Mouse (Mus musculus): Measurements from ENCODE around the gene Prkce. TPM values are rescaled to one million over a fixed set of nuclear protein-coding genes. Genes with fewer than 3 reads are reported as not detected.
A peak's percentile ranks its signal among the peaks of the same experiment; 100 is the strongest.

Gene Prkce
- polyA plus RNA-seq, 1 experiment from 2014 or later: 6.7 TPM

DNA sequence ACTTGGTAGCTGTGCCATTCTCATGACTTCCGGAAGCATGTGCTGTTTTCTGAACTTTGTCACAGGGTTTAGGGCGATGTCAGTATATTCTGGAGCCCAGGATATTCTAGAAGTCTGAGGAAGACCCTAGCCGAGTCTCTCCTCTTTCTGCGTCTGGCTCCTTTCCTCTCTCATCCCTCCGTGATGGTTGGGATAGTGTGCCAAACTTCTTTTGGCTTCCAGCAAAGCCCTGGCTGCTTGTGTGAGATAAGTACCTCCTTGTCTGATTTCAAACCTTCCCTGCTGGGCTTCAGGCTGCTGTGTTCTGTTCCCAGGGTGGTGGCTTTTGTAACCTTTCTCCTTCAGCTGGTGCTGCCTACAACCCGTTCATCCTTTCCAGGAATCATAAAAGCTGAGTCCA, 105.4 kb downstream of the Prkce start:
- Histone ChIP-seq H3K36me3 (no peaks in the 10 kb centered on the region), H3K4me2 (replicated peaks) (no peak overlapping the region), H3K9me3 (no peaks in the 10 kb centered on the region), H3K27ac (no peak overlapping the region), H3K9ac (no peak overlapping the region), H3K4me1 (peaks cover 47% of the 10 kb centered on the region), H3K4me3 (no peak overlapping the region), H3K27me3 (no peaks in the 10 kb centered on the region)
- no peak for ATAC-seq (ENCODE audit: low FRiP score, low read depth)
- WGBS: 69% methylated on average over 6 of the region's 6 CpGs

DNA sequence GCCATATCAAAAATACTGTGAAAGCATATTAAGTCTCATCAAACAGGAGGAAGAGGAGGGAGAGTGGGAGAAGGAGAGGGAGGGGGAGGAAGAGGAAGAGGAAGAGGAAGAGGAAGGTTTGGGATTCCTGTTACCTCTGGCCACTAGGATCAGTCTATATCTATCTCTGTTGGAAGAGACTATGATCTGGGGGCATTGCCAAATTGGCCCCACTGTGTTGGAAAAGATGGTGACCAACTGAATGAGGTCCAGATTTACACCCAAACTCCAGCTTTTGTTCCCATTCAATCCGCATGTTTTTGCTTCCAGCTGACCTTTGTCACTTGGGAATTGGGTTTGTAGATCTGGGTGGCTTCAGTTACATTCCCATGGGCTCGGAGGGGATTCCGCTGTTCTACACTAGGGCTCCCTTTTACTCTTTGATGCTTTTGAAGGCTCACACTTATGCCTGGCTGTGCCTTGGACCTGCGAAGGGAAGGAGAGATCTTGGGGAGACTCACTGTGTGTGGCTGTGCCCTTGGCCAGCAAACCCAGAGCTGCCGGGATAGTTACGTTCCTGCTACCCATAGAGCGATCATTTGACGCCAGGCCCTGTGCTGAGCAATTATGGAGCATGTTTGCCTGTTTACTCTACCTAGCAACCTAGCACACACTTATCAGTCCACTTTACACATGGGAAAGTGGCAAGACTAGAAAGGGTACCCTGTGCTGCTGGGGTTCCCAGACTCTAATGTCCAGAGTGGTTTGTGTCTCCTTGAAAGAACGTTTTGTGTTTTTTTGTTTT, 106.2 kb downstream of the Prkce start:
- Histone ChIP-seq H3K4me3 (no peak overlapping the region), H3K4me2 (replicated peaks) (no peak overlapping the region), H3K9ac (no peak overlapping the region), H3K27me3 (no peaks in the 10 kb centered on the region), H3K4me1 (peaks cover 45% of the 10 kb centered on the region), H3K9me3 (no peaks in the 10 kb centered on the region), H3K36me3 (no peaks in the 10 kb centered on the region), H3K27ac (no peak overlapping the region)
- ATAC-seq (ENCODE audit: low FRiP score, low read depth): no peak
- 84% methylated on average over 9 of the region's 9 CpGs for WGBS

DNA sequence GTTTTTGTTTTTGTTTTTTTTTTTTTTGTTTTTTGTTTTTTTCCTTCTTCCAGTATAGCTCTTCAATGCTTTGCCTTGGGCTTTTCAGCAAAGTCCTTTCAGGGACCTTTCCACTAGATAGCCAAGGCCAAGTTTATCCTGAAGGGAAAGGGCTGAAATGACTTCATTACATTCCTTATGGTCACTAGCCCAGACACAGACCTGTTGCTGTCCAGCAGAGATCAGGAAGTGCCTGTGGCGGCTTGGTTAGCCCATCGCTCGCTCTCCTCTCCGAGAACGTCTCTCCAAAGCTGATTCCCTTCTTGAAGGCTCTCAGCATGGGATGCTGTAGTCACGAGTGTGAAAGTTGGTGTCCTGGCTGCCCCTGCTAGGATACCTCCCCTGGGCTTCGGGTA, 106.8 kb downstream of the Prkce start:
- H3K27me3 ChIP-seq: no peaks in the 10 kb centered on the region
- H3K9me3 ChIP-seq: no peaks in the 10 kb centered on the region
- no peak overlapping the region for H3K4me3 ChIP-seq
- H3K4me1 ChIP-seq: peaks cover 45% of the 10 kb centered on the region
- H3K4me2 ChIP-seq (replicated peaks): no peak overlapping the region
- no peak for ATAC-seq (ENCODE audit: low FRiP score, low read depth)
- H3K36me3 ChIP-seq: no peaks in the 10 kb centered on the region
- H3K9ac ChIP-seq: no peak overlapping the region
- WGBS: 63% methylated on average over 7 of the region's 7 CpGs
- H3K27ac ChIP-seq: no peak overlapping the region

DNA sequence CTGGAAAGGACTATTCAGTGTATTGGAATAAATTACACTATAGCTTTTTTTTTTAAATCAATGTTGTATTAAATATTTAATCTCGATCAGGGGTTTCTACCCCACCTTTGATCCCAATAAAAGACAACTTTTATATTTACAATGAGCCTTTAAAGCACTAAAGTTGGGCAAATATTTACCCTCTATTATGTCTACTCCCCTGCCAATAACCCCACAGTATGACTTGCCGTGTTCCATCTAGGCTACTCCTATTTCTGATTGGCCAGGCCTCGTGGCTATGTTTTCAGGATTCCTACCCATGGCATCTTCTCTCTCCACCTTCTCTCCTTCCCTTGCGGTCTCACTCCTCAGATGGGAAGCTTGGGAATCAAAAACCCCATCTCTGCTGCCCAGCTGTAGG, 108.8 kb downstream of the Prkce start:
- Histone ChIP-seq H3K4me3 (no peak overlapping the region), H3K4me2 (replicated peaks) (peak overlapping the region; percentile 21; the same call in 1 of the 2 replicates), H3K36me3 (no peaks in the 10 kb centered on the region), H3K4me1 (peaks cover 56% of the 10 kb centered on the region), H3K9me3 (no peaks in the 10 kb centered on the region), H3K27ac (peak overlapping the region; percentile 63; the same call in 1 of the 2 replicates), H3K9ac (no peak overlapping the region), H3K27me3 (no peaks in the 10 kb centered on the region)
- WGBS: 83% methylated on average over 4 of the region's 4 CpGs
- no peak for ATAC-seq (ENCODE audit: low FRiP score, low read depth)

DNA sequence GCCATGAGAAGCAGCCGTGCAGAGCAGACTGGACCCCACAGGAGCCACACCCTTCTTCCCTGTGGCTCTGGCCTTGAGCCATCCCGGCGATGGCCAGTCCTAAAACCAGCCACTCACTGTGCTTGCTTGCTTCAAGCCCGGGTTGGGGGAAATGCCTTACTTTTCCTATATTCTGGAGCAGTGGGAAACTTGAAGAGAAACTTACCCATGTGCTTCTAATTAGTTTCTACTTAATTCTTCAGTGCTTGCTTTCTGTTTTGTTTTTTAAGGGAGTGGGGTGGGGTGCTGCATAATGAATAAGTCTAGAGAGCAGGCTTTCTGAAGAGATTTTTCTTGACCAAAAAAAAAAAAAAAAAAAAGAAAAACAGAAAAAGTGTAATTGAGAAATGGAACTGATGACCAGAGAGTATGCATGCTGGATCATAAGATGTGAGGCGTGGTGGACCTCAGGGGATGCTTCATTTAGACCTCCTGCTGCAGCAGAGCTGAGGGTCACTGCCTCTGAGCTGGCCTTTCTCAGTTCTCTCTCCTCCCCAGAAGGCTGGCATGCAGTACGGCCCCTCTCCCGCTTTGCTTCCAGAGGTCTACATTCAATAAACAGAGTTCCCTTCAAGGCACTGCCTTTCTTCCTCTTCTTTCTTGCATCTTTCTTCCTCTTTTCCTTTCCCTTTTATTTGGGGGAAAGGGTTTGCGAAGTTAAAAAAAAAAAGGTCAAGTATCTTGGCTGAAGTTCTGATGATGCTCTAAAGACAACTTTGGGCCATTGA, 109.6 kb downstream of the Prkce start:
- H3K4me1 ChIP-seq: peaks cover 49% of the 10 kb centered on the region
- H3K4me2 ChIP-seq (replicated peaks): peak overlapping the region; percentile 21; the same call in 1 of the 2 replicates
- no peaks in the 10 kb centered on the region for H3K27me3 ChIP-seq
- WGBS: 32% methylated on average over 8 of the region's 8 CpGs
- H3K36me3 ChIP-seq: no peaks in the 10 kb centered on the region
- 0 out of 2 replicates have a peak overlapping the region, but pooled peaks have one; percentile 19 for H3K9ac ChIP-seq
- H3K27ac ChIP-seq: peak overlapping the region; percentile 63
- no peaks in the 10 kb centered on the region for H3K9me3 ChIP-seq
- H3K4me3 ChIP-seq: no peak overlapping the region
- ATAC-seq (ENCODE audit: low FRiP score, low read depth): 0 out of 2 replicates have a peak, but pooled peaks have one; percentile 15

DNA sequence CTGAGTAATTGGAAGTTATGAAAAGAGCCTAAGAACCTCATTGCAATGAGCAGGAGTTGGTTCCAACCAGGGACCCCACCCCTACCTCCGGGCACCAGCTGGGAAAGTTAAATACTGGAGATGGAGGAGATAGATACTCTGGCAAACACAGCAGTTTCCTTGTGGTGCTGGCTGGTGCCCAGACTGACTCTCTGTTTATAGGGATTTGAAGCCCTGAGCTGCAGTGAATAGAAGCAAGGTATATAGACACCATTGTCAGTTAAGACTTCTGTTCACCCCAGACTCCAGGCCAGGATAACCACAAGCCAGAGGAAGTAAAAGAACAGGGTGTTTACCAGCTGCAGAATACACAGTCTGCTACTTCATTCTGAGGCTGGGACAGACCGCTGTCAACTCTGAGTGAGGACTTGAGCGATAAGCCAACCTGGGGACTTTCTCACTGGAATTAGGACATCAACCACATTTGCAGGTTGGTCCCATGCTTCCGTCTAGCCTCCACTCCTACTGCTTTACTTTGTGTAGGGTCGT, 110.5 kb downstream of the Prkce start:
- peak overlapping the region; percentile 52; the same call in 1 of the 2 replicates for H3K27ac ChIP-seq
- 68% methylated on average over 5 of the region's 5 CpGs for WGBS
- H3K4me1 ChIP-seq: peaks cover 49% of the 10 kb centered on the region
- no peaks in the 10 kb centered on the region for H3K27me3 ChIP-seq
- H3K36me3 ChIP-seq: no peaks in the 10 kb centered on the region
- H3K4me3 ChIP-seq: no peak overlapping the region
- no peak overlapping the region for H3K4me2 ChIP-seq (replicated peaks)
- no peak overlapping the region for H3K9ac ChIP-seq
- no peaks in the 10 kb centered on the region for H3K9me3 ChIP-seq
- ATAC-seq (ENCODE audit: low FRiP score, low read depth): no peak

DNA sequence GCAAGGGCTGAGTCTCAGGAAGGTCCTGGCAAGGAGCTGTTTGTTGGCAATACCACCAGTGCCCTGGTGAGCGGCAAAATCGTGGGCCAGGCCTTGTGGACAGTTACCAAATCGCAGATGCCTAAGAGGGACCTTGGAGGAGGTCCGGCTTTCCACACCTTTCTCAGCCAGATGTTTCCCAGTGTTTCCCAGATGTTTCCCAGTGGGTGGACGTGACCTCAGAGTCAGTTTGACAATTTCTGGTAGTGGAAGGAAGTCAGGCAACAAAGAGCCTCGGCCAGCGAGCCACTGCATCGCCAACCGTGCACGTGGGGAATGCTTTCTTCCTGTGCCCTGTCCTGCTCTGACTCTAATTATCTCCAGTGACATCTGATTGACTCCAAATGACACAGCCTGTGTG, 112.2 kb downstream of the Prkce start:
- no peak overlapping the region for H3K9ac ChIP-seq
- no peak for ATAC-seq (ENCODE audit: low FRiP score, low read depth)
- H3K4me3 ChIP-seq: no peak overlapping the region
- no peaks in the 10 kb centered on the region for H3K9me3 ChIP-seq
- 23% methylated on average over 10 of the region's 10 CpGs for WGBS
- no peak overlapping the region for H3K27ac ChIP-seq
- H3K36me3 ChIP-seq: no peaks in the 10 kb centered on the region
- no peak overlapping the region for H3K4me2 ChIP-seq (replicated peaks)
- peaks cover 58% of the 10 kb centered on the region for H3K4me1 ChIP-seq
- H3K27me3 ChIP-seq: no peaks in the 10 kb centered on the region

DNA sequence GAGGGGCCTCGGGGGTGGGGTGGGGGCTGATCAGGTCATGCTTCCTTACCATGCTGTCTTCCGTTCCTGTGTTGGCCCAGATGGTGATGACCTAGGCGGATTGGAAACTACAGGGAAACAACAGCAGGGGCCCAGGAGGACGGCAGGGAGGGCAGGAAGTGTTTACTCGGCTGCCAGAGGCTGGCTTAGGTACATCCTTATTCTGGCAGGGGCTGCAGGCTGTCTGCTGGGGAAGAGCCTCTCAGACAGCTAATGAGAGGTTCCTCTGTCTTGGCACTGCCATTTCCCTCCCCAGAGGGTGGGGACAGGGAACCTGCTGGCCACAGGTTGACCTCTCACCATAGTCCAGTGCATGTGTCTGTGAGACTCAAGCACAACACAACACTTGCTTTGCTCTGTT, 116.2 kb downstream of the Prkce start:
- H3K9ac ChIP-seq: no peak overlapping the region
- ATAC-seq (ENCODE audit: low FRiP score, low read depth): no peak
- no peak overlapping the region for H3K4me2 ChIP-seq (replicated peaks)
- H3K27ac ChIP-seq: no peak overlapping the region
- 30% methylated on average over 5 of the region's 5 CpGs for WGBS
- no peaks in the 10 kb centered on the region for H3K9me3 ChIP-seq
- no peak overlapping the region for H3K4me3 ChIP-seq
- H3K27me3 ChIP-seq: no peaks in the 10 kb centered on the region
- peaks cover 36% of the 10 kb centered on the region for H3K4me1 ChIP-seq
- H3K36me3 ChIP-seq: no peaks in the 10 kb centered on the region

DNA sequence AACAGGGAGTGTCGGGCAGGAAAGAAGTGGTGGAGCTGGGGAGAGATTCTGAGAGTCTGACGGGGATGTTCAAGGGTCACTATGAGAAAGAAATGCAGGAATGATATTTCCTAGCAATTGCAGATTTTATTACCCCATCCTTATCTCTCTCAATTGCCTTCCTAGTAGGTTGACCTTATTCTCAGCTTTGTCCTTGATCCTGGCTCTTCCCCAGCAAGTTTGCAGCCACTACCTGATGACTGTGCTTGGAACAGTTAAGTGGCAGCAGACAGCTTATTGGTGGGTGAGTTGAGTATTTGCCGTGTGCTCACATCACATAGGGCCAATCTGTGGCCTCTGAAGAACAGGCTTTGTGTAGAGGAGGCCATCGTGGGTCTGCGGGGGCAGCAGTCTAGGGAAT, 117.5 kb downstream of the Prkce start:
- no peak for ATAC-seq (ENCODE audit: low FRiP score, low read depth)
- Histone ChIP-seq H3K36me3 (no peaks in the 10 kb centered on the region), H3K4me1 (peaks cover 25% of the 10 kb centered on the region), H3K4me3 (no peak overlapping the region), H3K9ac (no peak overlapping the region), H3K27ac (no peak overlapping the region), H3K9me3 (no peaks in the 10 kb centered on the region), H3K4me2 (replicated peaks) (no peak overlapping the region), H3K27me3 (no peaks in the 10 kb centered on the region)
- 83% methylated on average over 5 of the region's 5 CpGs for WGBS

DNA sequence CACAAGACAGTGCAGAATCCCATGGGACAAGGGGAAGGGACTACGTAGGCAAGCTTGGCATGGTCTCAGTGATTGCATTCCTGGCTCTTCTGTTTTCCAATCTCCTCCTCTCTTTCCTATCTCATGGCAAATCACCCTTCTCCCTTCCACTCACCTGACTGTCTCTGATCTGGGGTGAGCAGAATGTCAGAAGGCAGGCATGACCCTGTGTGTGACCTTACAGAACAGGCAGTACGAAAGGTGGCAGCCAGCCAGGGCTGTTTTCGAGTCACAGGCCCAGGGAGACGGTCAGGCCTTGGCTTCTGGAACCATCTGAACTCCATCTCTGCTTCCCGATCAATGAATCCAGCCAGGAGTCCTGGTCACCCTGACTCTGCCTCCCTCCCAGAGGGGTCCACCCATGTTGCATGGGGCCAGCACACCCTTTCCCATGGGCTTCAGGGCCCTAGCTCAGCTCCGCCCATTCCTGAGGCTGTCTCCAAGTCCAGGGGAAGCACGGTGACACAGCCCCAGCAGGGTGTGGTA, 119.2 kb downstream of the Prkce start:
- H3K4me2 ChIP-seq (replicated peaks): no peak overlapping the region
- H3K4me1 ChIP-seq: peaks cover 10% of the 10 kb centered on the region; the same call in 1 of the 2 replicates
- no peaks in the 10 kb centered on the region for H3K27me3 ChIP-seq
- no peak overlapping the region for H3K4me3 ChIP-seq
- no peaks in the 10 kb centered on the region for H3K36me3 ChIP-seq
- WGBS: 77% methylated on average over 7 of the region's 7 CpGs
- H3K9ac ChIP-seq: no peak overlapping the region
- H3K9me3 ChIP-seq: no peaks in the 10 kb centered on the region
- no peak overlapping the region for H3K27ac ChIP-seq
- ATAC-seq (ENCODE audit: low FRiP score, low read depth): no peak

DNA sequence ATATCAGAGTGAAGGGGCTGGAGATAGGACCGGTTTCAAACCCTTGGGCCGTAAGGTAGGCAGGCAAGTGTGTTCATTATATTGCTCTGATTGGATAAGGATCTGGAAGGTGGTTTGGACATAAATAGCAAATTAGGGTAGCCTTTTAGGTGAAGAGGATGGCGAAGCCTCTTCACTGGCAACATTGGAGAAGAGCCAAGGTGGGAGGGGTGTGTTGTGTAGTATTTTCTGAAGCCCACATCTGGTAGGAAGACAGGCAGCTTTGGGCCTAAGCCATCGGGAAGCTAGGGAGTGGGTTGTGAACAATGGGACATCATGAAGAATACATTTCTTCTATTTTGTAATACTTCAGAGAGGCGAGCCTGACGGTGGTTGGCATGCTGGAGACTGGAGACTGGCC, 125.1 kb downstream of the Prkce start:
- 88% methylated on average over 6 of the region's 6 CpGs for WGBS
- Histone ChIP-seq H3K4me2 (replicated peaks) (no peak overlapping the region), H3K9me3 (no peaks in the 10 kb centered on the region), H3K4me1 (no peaks in the 10 kb centered on the region), H3K9ac (no peak overlapping the region), H3K4me3 (no peak overlapping the region), H3K27me3 (no peaks in the 10 kb centered on the region), H3K36me3 (no peaks in the 10 kb centered on the region), H3K27ac (no peak overlapping the region)
- ATAC-seq (ENCODE audit: low FRiP score, low read depth): no peak

DNA sequence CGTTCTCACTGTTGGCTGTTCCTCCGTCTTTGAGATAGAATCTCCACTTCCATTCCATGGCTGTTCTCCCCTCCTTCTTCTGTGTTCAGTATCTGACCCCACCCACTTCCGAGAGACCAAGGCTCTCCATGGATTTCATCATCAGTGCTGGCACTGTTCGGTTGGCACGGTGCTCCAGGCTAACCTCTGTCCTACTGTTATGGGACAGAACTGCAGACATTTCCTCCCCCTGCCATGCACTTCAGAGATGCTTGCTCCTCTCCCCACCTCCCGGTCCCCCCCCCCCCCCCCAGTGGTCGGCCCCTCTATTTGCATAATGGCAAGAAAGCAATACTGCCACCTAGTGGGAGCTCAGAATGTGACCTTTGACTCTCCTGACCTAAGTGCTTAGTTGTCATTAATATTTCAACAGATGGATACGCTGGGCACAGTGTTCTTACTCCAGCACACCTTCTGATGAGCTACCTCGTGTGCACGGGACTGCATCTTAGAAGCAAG, 125.7 kb downstream of the Prkce start:
- Histone ChIP-seq H3K9ac (no peak overlapping the region), H3K9me3 (no peaks in the 10 kb centered on the region), H3K4me1 (no peaks in the 10 kb centered on the region), H3K4me2 (replicated peaks) (0 out of 2 replicates have a peak overlapping the region, but pooled peaks have one; percentile 16), H3K27ac (no peak overlapping the region), H3K4me3 (no peak overlapping the region), H3K27me3 (no peaks in the 10 kb centered on the region), H3K36me3 (no peaks in the 10 kb centered on the region)
- ATAC-seq (ENCODE audit: low FRiP score, low read depth): peak; percentile 54; the same call in 1 of the 2 replicates
- 45% methylated on average over 10 of the region's 10 CpGs for WGBS
